Mouse (Mus musculus) C2C12 (cell line): ENCODE data around the gene Cds1.

Experiments used
- CEBPB ChIP-seq: IDR thresholded peaks from one replicate; pipeline ENCODE4 v1.6.1; 2011; ENCODE audit warnings: low read depth, mild to moderate bottlenecking, control low read depth, moderate library complexity
- CTCF ChIP-seq: IDR thresholded peaks from one replicate; pipeline ENCODE4 v1.5.1; 2011; ENCODE audit not compliant: control insufficient read depth, insufficient read depth, insufficient read length
- MAX ChIP-seq: IDR thresholded peaks from one replicate; pipeline ENCODE4 v1.6.1; 2011; ENCODE audit warnings: mild to moderate bottlenecking, control low read depth
- MYOD1 ChIP-seq: IDR thresholded peaks from one replicate; pipeline ENCODE4 v1.6.1; 2011; ENCODE audit warnings: low read depth; ENCODE audit not compliant: control insufficient read depth, insufficient read length
- MYOG ChIP-seq: IDR thresholded peaks from one replicate; pipeline ENCODE4 v1.6.1; 2011; ENCODE audit not compliant: control insufficient read depth, insufficient read length; ENCODE audit errors: extremely low read depth
- USF1 ChIP-seq: IDR thresholded peaks from one replicate; pipeline ENCODE4 v1.6.1; 2011; ENCODE audit warnings: low read depth, mild to moderate bottlenecking, control low read depth, moderate library complexity

DNA sequence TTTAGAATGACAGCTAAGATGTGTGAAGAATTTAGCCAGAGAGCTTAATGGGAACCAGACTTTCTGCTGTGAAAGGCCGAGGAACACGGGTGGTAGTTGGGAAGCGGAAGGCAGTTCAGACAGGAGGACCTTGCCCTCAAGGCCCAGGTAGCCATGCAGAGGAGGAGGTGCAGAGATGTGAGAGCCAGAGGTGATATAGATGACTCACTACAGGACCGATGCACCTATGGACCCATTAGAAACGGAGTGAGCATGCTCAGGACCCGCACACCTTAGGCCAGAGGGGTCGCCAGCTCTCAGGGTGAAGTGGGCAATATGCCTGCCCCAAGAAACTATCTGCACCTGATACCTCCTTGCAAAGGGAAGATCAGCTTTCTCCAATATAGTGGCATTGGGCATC lies 3.6 kb downstream of the Cds1 start:
- TF ChIP-seq CTCF (no peak), CEBPB (no peak), MYOD1 (no peak), USF1 (no peak), MAX (no peak), MYOG (no peak)
